Mouse (Mus musculus): ENCODE measurements around the gene Klrb1a. TPM values are rescaled to one million over a fixed set of nuclear protein-coding genes. Genes with fewer than 3 reads are reported as not detected.
"Not testable (repeated sequence)": the region's sequence is repeated elsewhere in the genome, so short reads cannot be mapped to it uniquely, and the experiment has no call there.

Klrb1a gene
- polyA plus RNA-seq (2015; fragmentation: Nextera tagmentation; extraction: Ambion mirVana) = not detected in 2 replicates

DNA sequence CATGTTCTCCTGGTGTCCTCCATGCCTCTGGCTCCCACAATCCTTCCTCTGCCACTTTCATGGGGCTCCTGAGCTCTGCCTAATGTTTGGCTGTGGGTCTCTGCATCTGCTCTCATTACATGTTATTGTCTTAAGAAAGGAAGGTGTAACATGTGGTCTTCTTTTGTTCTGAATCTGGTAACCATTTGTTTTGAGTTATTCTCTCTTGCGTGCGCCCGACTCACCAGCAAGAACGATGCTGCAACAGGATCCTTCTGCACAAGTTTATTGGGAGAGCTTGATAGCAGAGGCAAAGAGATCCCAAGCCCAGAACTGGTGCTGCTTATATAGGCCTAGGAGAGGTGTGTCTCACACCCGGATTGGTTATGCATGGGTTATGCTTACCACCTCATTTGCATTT lies at the start of gene Klrb1a:
TSS of gene Klrb1a (minus strand) at position 101 of the 400 bp plus-strand sequence.
- not testable (repeated sequence) for H3K4me3 ChIP-seq (ENCODE audit: low read length); H3K9me3 ChIP-seq (ENCODE audit: control insufficient read depth, low read length); H3K4me1 ChIP-seq (ENCODE audit: control insufficient read depth, insufficient read depth, low read length); ATAC-seq; H3K27ac ChIP-seq (ENCODE audit: low read length); H3K4me2 ChIP-seq (ENCODE audit: low read depth, low read length); H3K27me3 ChIP-seq (replicated peaks; ENCODE audit: control insufficient read depth, insufficient read depth, low read length); H3K9ac ChIP-seq (ENCODE audit: low read depth, low read length); H3K36me3 ChIP-seq (ENCODE audit: control insufficient read depth, insufficient read depth, low read length)
- 94% methylated on average over 5 of the region's 5 CpGs for WGBS

DNA sequence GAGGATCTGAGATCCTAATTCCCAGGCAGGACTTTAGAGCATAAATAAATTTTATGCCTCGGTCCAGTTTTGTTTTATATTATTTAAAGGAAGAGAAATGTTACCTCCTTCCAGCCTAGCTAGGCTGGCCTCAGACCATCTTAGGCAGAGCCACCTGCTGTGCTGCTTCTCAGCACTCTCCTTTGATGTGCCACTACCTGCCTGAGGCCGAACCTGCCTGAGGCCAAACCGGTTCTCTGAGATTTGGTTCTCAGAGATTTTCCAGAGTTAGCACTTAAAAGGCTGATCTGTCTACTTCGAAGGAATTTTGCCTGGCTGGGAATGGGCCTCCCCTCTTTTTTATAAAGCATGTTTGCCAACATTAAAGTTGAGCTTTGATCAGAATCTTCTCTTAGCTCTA lies 46.6 kb upstream of the Klrb1a start:
- no peaks in the 10 kb centered on the region for H3K9me3 ChIP-seq (ENCODE audit: control insufficient read depth, low read length)
- H3K4me2 ChIP-seq (ENCODE audit: low read depth, low read length) = no peak overlapping the region
- no peak for ATAC-seq
- no peak overlapping the region for H3K27ac ChIP-seq (ENCODE audit: low read length)
- H3K9ac ChIP-seq (ENCODE audit: low read depth, low read length) = no peak overlapping the region
- H3K27me3 ChIP-seq (replicated peaks; ENCODE audit: control insufficient read depth, insufficient read depth, low read length) = no peaks in the 10 kb centered on the region
- no peaks in the 10 kb centered on the region for H3K36me3 ChIP-seq (ENCODE audit: control insufficient read depth, insufficient read depth, low read length)
- 50% methylated on average over 4 of the region's 4 CpGs for WGBS
- H3K4me1 ChIP-seq (ENCODE audit: control insufficient read depth, insufficient read depth, low read length) = no peaks in the 10 kb centered on the region
- no peak overlapping the region for H3K4me3 ChIP-seq (ENCODE audit: low read length)

DNA sequence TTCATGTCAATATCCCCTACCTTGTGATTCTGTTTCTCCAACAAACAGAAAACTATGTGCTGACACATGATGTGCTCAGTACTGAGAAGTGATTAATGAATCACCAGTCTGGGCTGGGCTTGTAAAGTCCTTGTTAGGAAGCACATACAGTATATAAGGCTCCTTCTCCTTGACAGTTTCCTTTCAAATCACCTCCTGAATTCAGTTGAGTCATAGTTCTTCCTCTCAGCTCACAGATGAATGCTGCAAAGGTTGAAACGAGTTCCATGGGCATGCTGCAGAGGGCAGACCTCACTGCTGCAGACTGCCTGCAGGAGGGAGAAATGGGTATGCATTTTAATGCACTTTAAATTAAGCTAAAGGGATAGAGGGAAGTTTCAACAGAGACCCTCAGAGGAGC lies 38.9 kb upstream of the Klrb1a start, which contains the start of gene Clec2h:
TSS of gene Clec2h (plus strand) at position 180 of the 400 bp plus-strand sequence.
- ATAC-seq = peak; percentile 94
- H3K4me2 ChIP-seq (ENCODE audit: low read depth, low read length) = no peak within 1 kb of the TSS
- 17% methylated on average over 1 of the region's 1 CpGs for WGBS

DNA sequence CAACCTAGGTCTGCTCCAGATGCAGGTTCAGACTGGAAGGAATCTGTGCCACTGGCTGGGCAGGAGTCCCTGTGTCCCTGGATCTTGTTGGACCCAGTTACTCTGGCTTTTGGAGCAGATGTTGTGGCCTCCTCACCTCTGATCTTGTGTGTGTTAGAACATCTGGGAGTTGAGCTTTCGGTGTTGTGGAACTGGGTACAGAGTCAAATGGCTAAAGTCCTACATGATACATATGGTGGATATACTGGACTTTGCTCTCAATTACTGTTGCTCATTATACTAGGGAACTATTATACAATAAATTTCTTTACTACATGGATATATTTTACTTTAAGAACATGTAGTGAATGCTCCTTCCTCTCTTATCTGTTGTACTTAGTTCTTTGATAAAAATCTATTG lies 37.9 kb upstream of the Klrb1a start:
- Histone ChIP-seq H3K36me3 (ENCODE audit: control insufficient read depth, insufficient read depth, low read length) (no peaks in the 10 kb centered on the region), H3K4me1 (ENCODE audit: control insufficient read depth, insufficient read depth, low read length) (no peaks in the 10 kb centered on the region), H3K4me2 (ENCODE audit: low read depth, low read length) (no peak overlapping the region), H3K9me3 (ENCODE audit: control insufficient read depth, low read length) (no peaks in the 10 kb centered on the region), H3K27ac (ENCODE audit: low read length) (peak overlapping the region; percentile 83), H3K27me3 (replicated peaks; ENCODE audit: control insufficient read depth, insufficient read depth, low read length) (no peaks in the 10 kb centered on the region), H3K9ac (ENCODE audit: low read depth, low read length) (no peak overlapping the region), H3K4me3 (ENCODE audit: low read length) (no peak overlapping the region)
- WGBS = 73% methylated on average over 1 of the region's 1 CpGs
- ATAC-seq = peak; percentile 78

More for the DNA sequence above, 38.9 kb upstream of the Klrb1a start, which contains the start of gene Clec2h:
- H3K27ac ChIP-seq (ENCODE audit: low read length) = peak within 1 kb of the TSS; percentile 83
- H3K9me3 ChIP-seq (ENCODE audit: control insufficient read depth, low read length) = no peaks in the 10 kb centered on the region
- H3K4me3 ChIP-seq (ENCODE audit: low read length) = peak within 1 kb of the TSS; percentile 29
- no peaks in the 10 kb centered on the region for H3K27me3 ChIP-seq (replicated peaks; ENCODE audit: control insufficient read depth, insufficient read depth, low read length)
- no peaks in the 10 kb centered on the region for H3K4me1 ChIP-seq (ENCODE audit: control insufficient read depth, insufficient read depth, low read length)
- H3K9ac ChIP-seq (ENCODE audit: low read depth, low read length) = no peak within 1 kb of the TSS
- no peaks in the 10 kb centered on the region for H3K36me3 ChIP-seq (ENCODE audit: control insufficient read depth, insufficient read depth, low read length)

DNA sequence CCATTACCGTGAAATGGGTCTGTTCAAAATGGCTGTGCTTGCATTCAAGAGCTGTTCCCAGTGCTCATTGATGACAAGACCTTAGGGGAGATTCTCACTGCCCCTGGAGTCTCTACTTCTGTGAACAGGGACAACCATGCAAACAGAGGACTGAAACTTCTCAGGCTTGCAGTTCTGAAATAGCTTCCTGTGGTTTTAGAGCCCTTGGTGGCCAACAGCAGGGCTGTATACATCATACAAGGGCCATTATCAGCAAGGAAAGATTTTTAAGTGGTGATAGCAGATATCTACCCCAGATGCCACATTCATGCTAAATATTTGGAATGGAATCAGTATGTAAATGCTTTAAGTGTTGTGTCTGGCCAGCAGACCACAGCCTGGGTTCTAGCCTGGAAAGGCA lies 29.6 kb upstream of the Klrb1a start:
- H3K9ac ChIP-seq (ENCODE audit: low read depth, low read length) = no peak overlapping the region
- no peaks in the 10 kb centered on the region for H3K27me3 ChIP-seq (replicated peaks; ENCODE audit: control insufficient read depth, insufficient read depth, low read length)
- no peaks in the 10 kb centered on the region for H3K36me3 ChIP-seq (ENCODE audit: control insufficient read depth, insufficient read depth, low read length)
- no peaks in the 10 kb centered on the region for H3K9me3 ChIP-seq (ENCODE audit: control insufficient read depth, low read length)
- peaks cover 16% of the 10 kb centered on the region for H3K4me1 ChIP-seq (ENCODE audit: control insufficient read depth, insufficient read depth, low read length)
- peak overlapping the region; percentile 60 for H3K27ac ChIP-seq (ENCODE audit: low read length)
- ATAC-seq = peak; percentile 29; the same call in 1 of the 2 replicates
- H3K4me3 ChIP-seq (ENCODE audit: low read length) = no peak overlapping the region
- WGBS = 93% methylated on average over 1 of the region's 1 CpGs
- no peak overlapping the region for H3K4me2 ChIP-seq (ENCODE audit: low read depth, low read length)

DNA sequence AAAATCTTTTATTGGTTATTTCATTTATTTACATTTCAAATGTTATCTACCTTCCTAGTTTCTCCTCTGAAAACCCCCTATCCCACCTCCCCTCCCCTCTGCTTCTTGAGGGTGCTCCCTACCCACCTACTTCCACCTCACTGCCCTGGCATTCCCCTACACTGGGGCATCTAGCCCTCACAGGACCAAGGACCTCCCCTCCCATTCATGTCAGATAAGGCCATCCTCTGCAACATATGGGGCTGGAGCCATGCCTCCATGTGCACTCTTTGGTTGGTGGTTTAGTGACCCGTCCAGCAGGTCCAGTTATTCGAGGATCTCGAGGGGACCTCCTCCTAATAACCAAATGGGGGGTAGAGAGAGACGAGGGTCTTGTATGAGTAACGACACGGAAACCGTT lies 27.5 kb upstream of the Klrb1a start:
- ATAC-seq = peak; percentile 47
- peak overlapping the region; percentile 49; the same call in 1 of the 2 replicates for H3K27ac ChIP-seq (ENCODE audit: low read length)
- 61% methylated on average over 4 of the region's 7 CpGs for WGBS

DNA sequence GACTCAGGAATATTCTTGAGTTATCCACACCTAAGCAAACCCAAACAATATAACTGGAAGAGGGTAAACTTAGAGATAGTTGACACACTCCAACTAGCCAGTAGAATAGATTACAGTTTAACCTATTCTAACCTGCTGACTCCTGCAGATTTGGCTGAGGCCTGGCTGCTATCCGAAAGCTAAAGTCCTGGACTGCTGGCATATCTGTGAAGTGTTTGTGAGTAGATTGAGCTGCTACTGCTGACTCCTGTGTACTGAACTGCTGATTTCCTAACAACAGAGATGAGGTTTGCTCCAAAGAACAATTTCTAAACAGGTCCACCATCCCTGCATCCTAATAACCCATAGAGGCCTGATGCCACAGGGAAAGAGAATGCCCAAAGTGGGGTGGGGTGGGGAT lies 26.9 kb upstream of the Klrb1a start:
- H3K27ac ChIP-seq (ENCODE audit: low read length) = peak overlapping the region; percentile 35
- H3K27me3 ChIP-seq (replicated peaks; ENCODE audit: control insufficient read depth, insufficient read depth, low read length) = no peaks in the 10 kb centered on the region
- H3K4me3 ChIP-seq (ENCODE audit: low read length) = no peak overlapping the region
- H3K36me3 ChIP-seq (ENCODE audit: control insufficient read depth, insufficient read depth, low read length) = no peaks in the 10 kb centered on the region
- no peak overlapping the region for H3K4me2 ChIP-seq (ENCODE audit: low read depth, low read length)
- H3K9me3 ChIP-seq (ENCODE audit: control insufficient read depth, low read length) = no peaks in the 10 kb centered on the region
- peaks cover 16% of the 10 kb centered on the region for H3K4me1 ChIP-seq (ENCODE audit: control insufficient read depth, insufficient read depth, low read length)
- ATAC-seq = peak; percentile 32
- 54% methylated on average over 1 of the region's 1 CpGs for WGBS
- H3K9ac ChIP-seq (ENCODE audit: low read depth, low read length) = no peak overlapping the region

More for the DNA sequence above, 27.5 kb upstream of the Klrb1a start:
- H3K9ac ChIP-seq (ENCODE audit: low read depth, low read length); H3K9me3 ChIP-seq (ENCODE audit: control insufficient read depth, low read length); H3K4me2 ChIP-seq (ENCODE audit: low read depth, low read length); H3K4me3 ChIP-seq (ENCODE audit: low read length); H3K36me3 ChIP-seq (ENCODE audit: control insufficient read depth, insufficient read depth, low read length); H3K27me3 ChIP-seq (replicated peaks; ENCODE audit: control insufficient read depth, insufficient read depth, low read length): not testable (repeated sequence)
- peaks cover 16% of the 10 kb centered on the region for H3K4me1 ChIP-seq (ENCODE audit: control insufficient read depth, insufficient read depth, low read length)

DNA sequence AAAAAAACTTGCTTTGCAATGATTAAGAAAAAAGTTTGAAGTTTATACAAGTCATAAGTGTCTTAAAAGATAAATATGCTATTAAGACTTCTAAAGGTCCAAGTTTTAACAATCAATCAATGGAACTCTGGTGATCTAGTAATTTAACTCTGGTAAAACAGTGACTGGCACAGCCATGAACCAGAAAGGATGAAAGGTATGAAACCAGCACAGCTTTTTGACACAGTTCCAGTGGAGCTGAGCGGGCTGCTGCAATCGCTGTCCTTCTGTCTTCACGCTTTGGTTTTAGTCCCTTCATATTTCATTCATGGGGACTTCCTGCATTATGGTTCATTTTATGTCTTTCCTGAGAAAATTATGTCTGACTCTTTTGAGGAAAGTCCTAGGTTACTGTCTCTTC lies 26.3 kb upstream of the Klrb1a start:
- H3K9ac ChIP-seq (ENCODE audit: low read depth, low read length) = no peak overlapping the region
- WGBS = 67% methylated on average over 3 of the region's 3 CpGs
- H3K4me2 ChIP-seq (ENCODE audit: low read depth, low read length) = no peak overlapping the region
- no peak overlapping the region for H3K4me3 ChIP-seq (ENCODE audit: low read length)
- no peaks in the 10 kb centered on the region for H3K36me3 ChIP-seq (ENCODE audit: control insufficient read depth, insufficient read depth, low read length)
- H3K27me3 ChIP-seq (replicated peaks; ENCODE audit: control insufficient read depth, insufficient read depth, low read length) = no peaks in the 10 kb centered on the region
- peaks cover 16% of the 10 kb centered on the region for H3K4me1 ChIP-seq (ENCODE audit: control insufficient read depth, insufficient read depth, low read length)
- peak overlapping the region; percentile 73 for H3K27ac ChIP-seq (ENCODE audit: low read length)
- no peaks in the 10 kb centered on the region for H3K9me3 ChIP-seq (ENCODE audit: control insufficient read depth, low read length)
- ATAC-seq = no peak

DNA sequence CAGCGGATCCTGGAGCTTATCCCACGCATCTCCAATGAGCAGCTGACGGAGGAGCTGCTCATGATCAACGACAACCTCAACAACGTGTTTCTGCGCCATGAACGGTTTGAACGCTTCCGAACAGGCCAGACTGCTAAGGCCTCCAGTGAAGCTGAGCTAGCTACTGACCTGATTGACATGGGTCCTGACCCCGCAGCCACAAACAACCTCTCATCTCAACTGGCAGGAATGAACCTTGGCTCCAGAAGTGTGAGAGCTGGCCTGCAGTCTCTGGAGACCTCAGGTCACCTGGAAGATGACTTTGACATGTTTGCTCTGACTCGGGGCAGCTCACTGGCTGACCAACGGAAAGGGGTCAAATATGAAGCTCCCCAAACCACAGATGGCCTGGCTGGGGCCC lies 22.4 kb upstream of the Klrb1a start:
- H3K4me3 ChIP-seq (ENCODE audit: low read length); H3K36me3 ChIP-seq (ENCODE audit: control insufficient read depth, insufficient read depth, low read length): not testable (repeated sequence)
- 91% methylated on average over 12 of the region's 12 CpGs for WGBS

DNA sequence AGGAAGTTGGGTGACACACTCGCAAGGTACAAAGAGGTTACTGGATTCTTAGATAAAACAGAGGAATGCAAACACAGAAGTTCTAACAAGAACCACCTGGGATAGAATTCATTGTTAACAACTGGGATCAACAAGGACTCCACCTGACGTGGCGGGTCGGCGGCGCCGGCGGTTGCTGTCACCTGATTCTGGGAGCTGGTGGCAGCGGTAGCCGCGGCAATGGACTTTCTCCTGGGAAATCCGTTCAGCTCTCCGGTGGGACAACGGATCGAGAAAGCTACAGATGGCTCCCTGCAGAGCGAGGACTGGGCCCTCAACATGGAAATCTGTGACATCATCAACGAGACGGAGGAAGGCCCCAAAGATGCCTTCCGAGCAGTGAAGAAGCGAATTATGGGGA lies 21.4 kb upstream of the Klrb1a start:
- 94% methylated on average over 20 of the region's 20 CpGs for WGBS
- not testable (repeated sequence) for H3K9ac ChIP-seq (ENCODE audit: low read depth, low read length); H3K27me3 ChIP-seq (replicated peaks; ENCODE audit: control insufficient read depth, insufficient read depth, low read length); H3K36me3 ChIP-seq (ENCODE audit: control insufficient read depth, insufficient read depth, low read length); H3K9me3 ChIP-seq (ENCODE audit: control insufficient read depth, low read length); H3K27ac ChIP-seq (ENCODE audit: low read length); ATAC-seq; H3K4me2 ChIP-seq (ENCODE audit: low read depth, low read length); H3K4me3 ChIP-seq (ENCODE audit: low read length)
- peaks cover 11% of the 10 kb centered on the region for H3K4me1 ChIP-seq (ENCODE audit: control insufficient read depth, insufficient read depth, low read length)

More for the DNA sequence above, 22.4 kb upstream of the Klrb1a start:
- not testable (repeated sequence) for ATAC-seq; H3K9ac ChIP-seq (ENCODE audit: low read depth, low read length); H3K4me2 ChIP-seq (ENCODE audit: low read depth, low read length); H3K9me3 ChIP-seq (ENCODE audit: control insufficient read depth, low read length); H3K27ac ChIP-seq (ENCODE audit: low read length); H3K27me3 ChIP-seq (replicated peaks; ENCODE audit: control insufficient read depth, insufficient read depth, low read length)
- peaks cover 14% of the 10 kb centered on the region for H3K4me1 ChIP-seq (ENCODE audit: control insufficient read depth, insufficient read depth, low read length)

All from intestine, embryonic 16.5 days (tissue).